Mouse (Mus musculus) gastrocnemius, adult 2 months (tissue): ENCODE measurements around the gene Dyx1c1. TPM values are rescaled to one million over a fixed set of nuclear protein-coding genes. Genes with fewer than 3 reads are reported as not detected.

Source experiments
- DNase-seq: peaks from one replicate; pipeline ENCODE4 v3.0.0; 2022
- H3K27ac ChIP-seq: fragments of 200-600 bp; 2 replicates; pipeline ENCODE4 v1.8.1; 2022; ENCODE audit warnings: mild to moderate bottlenecking
- H3K4me3 ChIP-seq: fragments of 200-600 bp; 2 replicates; pipeline ENCODE4 v1.8.1; 2022; ENCODE audit warnings: mild to moderate bottlenecking, moderate library complexity
- CTCF ChIP-seq: fragments of 200-600 bp; IDR thresholded peaks from 2 replicates; pipeline ENCODE4 v1.8.1; 2022; ENCODE audit warnings: antibody characterized with exemption, mild to moderate bottlenecking, moderate library complexity
- intact Hi-C: fragments of 180-260 bp; cut with DNase I; formaldehyde crosslinking; loops from one replicate; pipeline ENCODE4 v1.15.1; 2025
- long read RNA-seq, 2 experiments: library from polyadenylated mRNA; stranded (forward); transcript quantifications; one replicate each; pipeline ENCODE4 v2.0.0; 2021
- total RNA-seq, 2 experiments: library from RNA; stranded (reverse); gene quantifications; 2 replicates each; pipeline ENCODE4 v1.2.3; 2021

Dyx1c1 gene
- 1 to 10 TPM in 1 of 2 experiments, under 1 TPM in 1; 0.94 to 1.4 TPM for total RNA-seq
- long read RNA-seq, experiment 1, partial matches to known transcripts = 0 of 3 reads
- long read RNA-seq, experiment 1, other reads (novel, unspliced or antisense) = 3 of 3 reads
- long read RNA-seq, experiment 2, partial matches to known transcripts = 0 of 2 reads
- long read RNA-seq, experiment 2, other reads (novel, unspliced or antisense) = 2 of 2 reads

GRCm38 (mm10) chr9:72958521-72959450 lies at the start of gene Dyx1c1, which contains the start of gene Gm44503:
Dyx1c1 (plus strand) TSS chr9:72958785.
Gm44503 (plus strand) TSS chr9:72958852.
- peak within 1 kb of the TSS; percentile 85 for H3K4me3 ChIP-seq
- intact Hi-C loops = loop anchor here (5.0 to 10.0 kb wide), 2 partner anchors 66 to 194 kb away; no protein-coding TSS in a partner anchor
- peak within 1 kb of the TSS; percentile 75 for H3K27ac ChIP-seq
- TF ChIP-seq CTCF = no peak
- peak; percentile 85 for DNase-seq

- no peak overlapping the region for H3K27ac ChIP-seq
- intact Hi-C loops = no loop called here
- TF ChIP-seq CTCF = no peak
- no peak overlapping the region for H3K4me3 ChIP-seq
- no peak for DNase-seq
These were observed 47.2 kb upstream of the Dyx1c1 start for GRCm38 (mm10) chr9:72911381-72911780.

- DNase-seq = no peak
- TF ChIP-seq CTCF = no peak
- no peak overlapping the region for H3K27ac ChIP-seq
- intact Hi-C loops = no loop called here
- no peak overlapping the region; the same call in 1 of the 2 replicates for H3K4me3 ChIP-seq
These were observed 45.0 kb upstream of the Dyx1c1 start for GRCm38 (mm10) chr9:72913551-72913950.

- intact Hi-C loops = no loop called here
- DNase-seq = no peak
- no peak overlapping the region for H3K27ac ChIP-seq
- no peak overlapping the region for H3K4me3 ChIP-seq
- no peak for TF ChIP-seq CTCF
These were observed 42.9 kb upstream of the Dyx1c1 start for GRCm38 (mm10) chr9:72915728-72916127.

GRCm38 (mm10) chr9:72923068-72923467 lies 35.5 kb upstream of the Dyx1c1 start:
- DNase-seq = no peak
- Histone ChIP-seq H3K4me3 (no peak overlapping the region), H3K27ac (no peak overlapping the region)
- intact Hi-C loops = no loop called here
- no peak for TF ChIP-seq CTCF

GRCm38 (mm10) chr9:72925021-72925934 lies 33.3 kb upstream of the Dyx1c1 start, which contains the start of gene Pygo1:
Pygo1 (plus strand) TSS chr9:72925645.
- Histone ChIP-seq H3K4me3 (peak within 1 kb of the TSS; percentile 90), H3K27ac (peak within 1 kb of the TSS; percentile 89)
- DNase-seq = peak; percentile 75
- no peak for TF ChIP-seq CTCF
- intact Hi-C loops = loop anchor here (5.0 kb wide), 1 partner anchor 33 kb away; no protein-coding TSS in a partner anchor

GRCm38 (mm10) chr9:72925935-72926258 lies 32.7 kb upstream of the Dyx1c1 start:
- DNase-seq = no peak
- TF ChIP-seq CTCF = no peak
- H3K4me3 ChIP-seq = peak overlapping the region; percentile 90
- peak overlapping the region; percentile 89 for H3K27ac ChIP-seq
- intact Hi-C loops = loop anchor here (5.0 kb wide), 1 partner anchor 34 kb away; no protein-coding TSS in a partner anchor

GRCm38 (mm10) chr9:72931166-72931790 lies 27.3 kb upstream of the Dyx1c1 start:
- DNase-seq = no peak
- Histone ChIP-seq H3K4me3 (no peak overlapping the region), H3K27ac (no peak overlapping the region)
- TF ChIP-seq CTCF = no peak
- intact Hi-C loops = no loop called here

- Histone ChIP-seq H3K27ac (no peak overlapping the region), H3K4me3 (no peak overlapping the region)
- TF ChIP-seq CTCF = peak; percentile 30
- intact Hi-C loops = no loop called here
- DNase-seq = no peak
These were observed 23.3 kb upstream of the Dyx1c1 start for GRCm38 (mm10) chr9:72935309-72935708.

- Histone ChIP-seq H3K4me3 (no peak overlapping the region), H3K27ac (peak overlapping the region; percentile 5; the same call in 1 of the 2 replicates)
- TF ChIP-seq CTCF = no peak
- no peak for DNase-seq
- intact Hi-C loops = no loop called here
These were observed 22.3 kb upstream of the Dyx1c1 start for GRCm38 (mm10) chr9:72936301-72936700.

GRCm38 (mm10) chr9:72943424-72943823 lies 15.2 kb upstream of the Dyx1c1 start:
- intact Hi-C loops = no loop called here
- no peak overlapping the region for H3K4me3 ChIP-seq
- H3K27ac ChIP-seq = no peak overlapping the region
- TF ChIP-seq CTCF = peak; percentile 33; the same call in 1 of the 2 replicates
- no peak for DNase-seq

GRCm38 (mm10) chr9:72944286-72944685 lies 14.3 kb upstream of the Dyx1c1 start:
- intact Hi-C loops = no loop called here
- TF ChIP-seq CTCF = no peak
- DNase-seq = no peak
- Histone ChIP-seq H3K27ac (no peak overlapping the region), H3K4me3 (no peak overlapping the region)
